Mouse (Mus musculus) cortical plate, adult 2 months (tissue): Measurements from ENCODE around the gene Stard7. TPM values are rescaled to one million over a fixed set of nuclear protein-coding genes. Genes with fewer than 3 reads are reported as not detected.

ENCODE experiments used
- H3K27ac ChIP-seq: fragments of 200-500 bp; 2 replicates; pipeline ENCODE4 v1.5.1; 2012; ENCODE audit warnings: low read length, control low read depth, inconsistent platforms; ENCODE audit not compliant: insufficient read depth
- H3K4me1 ChIP-seq: fragments of 200-500 bp; 2 replicates; pipeline ENCODE4 v1.6.1; 2011; ENCODE audit warnings: low read length; ENCODE audit not compliant: control insufficient read depth, insufficient read depth
- H3K4me3 ChIP-seq: fragments of 200-500 bp; 2 replicates; pipeline ENCODE4 v1.5.1; 2011; ENCODE audit warnings: mild to moderate bottlenecking, low read length, control low read depth; ENCODE audit not compliant: insufficient read depth
- CTCF ChIP-seq: fragments of 200-500 bp; IDR thresholded peaks from 2 replicates; pipeline ENCODE4 v1.5.1; 2011; ENCODE audit warnings: mild to moderate bottlenecking, control low read depth, low read length; ENCODE audit not compliant: insufficient read depth; ENCODE audit errors: extremely low read depth
- POLR2A ChIP-seq: fragments of 200-500 bp; IDR thresholded peaks from 2 replicates; pipeline ENCODE4 v1.6.1; 2011; ENCODE audit warnings: mild to moderate bottlenecking, low read length, control low read depth; ENCODE audit not compliant: insufficient read depth; ENCODE audit errors: extremely low read depth
- polyA plus RNA-seq: library from polyadenylated mRNA; depleted of rRNA; stranded (reverse); fragments of >200 nt; gene quantifications from 2 replicates; pipeline ENCODE4 v1.2.3, GENCODE M21; 2012; rRNA removed

Stard7 gene
- polyA plus RNA-seq, 1 experiment: 96.1 TPM

GRCm38 (mm10) chr2:127341159-127341558, 71.1 kb downstream of the Stard7 start:
- Histone ChIP-seq H3K27ac (no peak overlapping the region), H3K4me1 (no peaks in the 10 kb centered on the region), H3K4me3 (no peak overlapping the region)
- TF ChIP-seq POLR2A (no peak), CTCF (peak; percentile 80)

- H3K27ac ChIP-seq: no peak overlapping the region
- H3K4me1 ChIP-seq: no peaks in the 10 kb centered on the region
- TF ChIP-seq CTCF: 0 out of 2 replicates have a peak, but pooled peaks have one; percentile 16
- TF ChIP-seq POLR2A: no peak
- H3K4me3 ChIP-seq: no peak overlapping the region
These were observed 76.3 kb downstream of the Stard7 start for GRCm38 (mm10) chr2:127346334-127346733.

GRCm38 (mm10) chr2:127347147-127347985, 77.3 kb downstream of the Stard7 start:
- TF ChIP-seq POLR2A (no peak), CTCF (no peak)
- Histone ChIP-seq H3K4me3 (no peak overlapping the region), H3K4me1 (no peaks in the 10 kb centered on the region), H3K27ac (no peak overlapping the region)

Other genes starting within 250 kb of the Stard7 start
- 23.7 and 26.5 TPM in 2 replicates for gene Blvra, start 199.6 kb upstream of the Stard7 start, polyA plus RNA-seq
- 1.6 and 2.2 TPM in 2 replicates for gene Ncaph, start 136.3 kb upstream of the Stard7 start, polyA plus RNA-seq
- gene Itpripl1, start 126.8 kb upstream of the Stard7 start, polyA plus RNA-seq: 1.5 and 2.0 TPM in 2 replicates
- 1.4 and 1.8 TPM in 2 replicates for gene 1810024B03Rik, start 61.9 kb upstream of the Stard7 start, polyA plus RNA-seq
- gene Snrnp200, start 61.8 kb upstream of the Stard7 start, polyA plus RNA-seq: 61.7 and 62.3 TPM in 2 replicates
- 72.2 and 79.1 TPM in 2 replicates for gene Ciao1, start 22.4 kb upstream of the Stard7 start, polyA plus RNA-seq
- 65.2 and 70.5 TPM in 2 replicates for gene Tmem127, start 22.3 kb upstream of the Stard7 start, polyA plus RNA-seq
- gene Dusp2, start 65.9 kb downstream of the Stard7 start, polyA plus RNA-seq: 1.6 and 1.8 TPM in 2 replicates
- gene Astl, start 68.4 kb downstream of the Stard7 start, polyA plus RNA-seq: not detected in 2 replicates
- gene Adra2b, start 93.0 kb downstream of the Stard7 start, polyA plus RNA-seq: 0.11 and 0.25 TPM in 2 replicates
- gene Gpat2, start 155.0 kb downstream of the Stard7 start, polyA plus RNA-seq: 0.13 and 0.25 TPM in 2 replicates
- 37.4 and 38.2 TPM in 2 replicates for gene Fahd2a, start 174.3 kb downstream of the Stard7 start, polyA plus RNA-seq